Mouse (Mus musculus) heart, postnatal 14 days (tissue): ENCODE results near the gene B230219D22Rik. TPM values are rescaled to one million over a fixed set of nuclear protein-coding genes. Genes with fewer than 3 reads are reported as not detected.

Experiments used
- DNase-seq, 2 experiments: peaks; one replicate each; pipeline ENCODE4 v3.0.0; 2021 to 2022
- intact Hi-C: fragments of 180-260 bp; cut with DNase I; formaldehyde crosslinking; loops from one replicate; pipeline ENCODE4 v1.15.1; 2025
- total RNA-seq, 2 experiments: library from RNA; stranded (reverse); gene quantifications; 2 replicates each; pipeline ENCODE4 v1.2.3; 2021

B230219D22Rik gene
- total RNA-seq, 2 experiments from 2014 or later: 49.7 to 52.5 TPM

DNA sequence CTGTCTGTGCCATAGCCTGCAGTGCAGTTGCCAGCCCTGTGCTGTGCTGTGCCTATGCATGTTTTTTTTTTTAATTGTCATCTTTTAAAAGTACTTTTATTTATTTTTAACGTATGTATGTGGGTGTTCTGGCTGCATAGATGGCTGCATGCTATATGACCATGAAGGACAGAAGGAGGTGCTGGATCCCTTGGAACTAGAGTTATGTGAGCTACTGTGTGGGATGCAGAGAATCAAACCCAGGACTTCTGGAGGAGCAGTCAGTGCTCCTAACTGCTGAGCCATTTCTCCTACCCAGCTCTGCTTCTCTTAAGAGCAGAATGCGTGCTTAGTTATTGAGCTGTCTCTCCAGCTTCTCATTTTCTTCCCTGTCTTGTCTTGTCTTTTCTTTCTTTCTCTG, 29.1 kb downstream of the B230219D22Rik start:
- intact Hi-C loops: no loop called here
- no peak for DNase-seq

DNA sequence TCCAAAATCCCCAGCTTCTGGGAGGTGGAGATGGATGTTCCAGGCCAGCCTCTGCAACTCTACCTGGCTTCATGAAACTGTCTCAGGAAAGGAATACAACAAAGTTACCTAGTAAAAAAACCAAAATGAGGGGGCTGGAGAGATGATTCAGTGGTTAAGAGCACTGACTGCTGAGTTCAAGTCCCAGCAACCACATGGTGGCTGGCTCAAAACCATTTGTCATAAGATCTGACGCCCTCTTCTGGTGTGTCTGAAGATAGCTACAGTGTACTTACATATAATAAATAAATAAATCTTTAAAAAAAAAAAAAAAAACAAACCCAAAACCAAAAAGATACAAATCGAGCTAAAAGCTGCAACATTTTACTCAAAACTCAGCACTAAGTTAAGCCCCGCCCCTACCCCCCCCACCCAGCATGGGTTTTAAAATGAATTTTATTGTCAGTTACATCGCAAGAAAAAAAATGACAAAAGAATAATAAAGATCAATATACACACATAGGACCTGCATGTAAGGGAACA, 33.7 kb downstream of the B230219D22Rik start:
- intact Hi-C loops: loop anchor here (2.0 to 5.0 kb wide), 2 partner anchors 34 to 84 kb away; partner anchors contain the start of gene B230219D22Rik
- DNase-seq: peak in 1 of 2 experiments; percentile 13

DNA sequence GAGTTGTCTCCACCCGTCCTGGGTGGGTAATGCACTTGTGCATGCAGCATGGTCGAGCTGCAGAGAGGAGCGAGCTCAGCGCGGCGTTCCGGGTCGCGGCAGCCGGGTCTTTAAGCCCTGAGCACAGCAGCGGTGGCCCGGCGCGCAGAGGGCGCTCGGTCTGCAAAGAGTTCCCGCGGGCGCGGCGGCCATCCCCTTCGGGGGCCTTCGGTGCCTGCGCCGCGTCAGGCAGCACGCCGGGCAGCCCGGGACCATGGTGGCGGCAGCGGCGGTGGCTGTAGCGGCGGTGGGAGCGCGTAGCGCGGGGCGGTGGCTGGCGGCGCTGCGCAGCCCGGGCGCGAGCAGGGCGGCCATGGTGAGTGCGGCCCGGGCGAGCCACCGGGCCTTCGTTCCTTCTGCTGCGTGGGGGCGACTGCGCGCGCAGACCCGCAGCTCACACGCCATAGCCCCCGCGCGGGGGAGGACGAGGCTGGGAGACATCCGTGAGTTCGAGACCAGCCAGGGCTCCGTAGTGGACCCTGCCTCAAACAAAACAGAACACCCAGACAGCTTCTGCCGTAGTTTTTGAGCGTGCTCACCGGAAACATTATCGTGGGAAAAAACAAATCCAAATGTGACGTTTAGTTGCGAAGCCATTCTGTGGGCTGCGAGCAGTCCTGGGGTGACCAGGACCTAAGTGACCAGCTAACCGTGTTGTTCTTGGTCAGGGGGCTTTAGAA, 34.4 kb downstream of the B230219D22Rik start, which contains the start of gene Pcbd2:
Gene Pcbd2 (plus strand): TSS at position 249 of the 719 bp plus-strand sequence.
- peak; percentile 92 to 93 for DNase-seq
- intact Hi-C loops: loop anchor here (2.0 to 5.0 kb wide), 2 partner anchors 34 to 85 kb away; partner anchors contain the start of gene B230219D22Rik

DNA sequence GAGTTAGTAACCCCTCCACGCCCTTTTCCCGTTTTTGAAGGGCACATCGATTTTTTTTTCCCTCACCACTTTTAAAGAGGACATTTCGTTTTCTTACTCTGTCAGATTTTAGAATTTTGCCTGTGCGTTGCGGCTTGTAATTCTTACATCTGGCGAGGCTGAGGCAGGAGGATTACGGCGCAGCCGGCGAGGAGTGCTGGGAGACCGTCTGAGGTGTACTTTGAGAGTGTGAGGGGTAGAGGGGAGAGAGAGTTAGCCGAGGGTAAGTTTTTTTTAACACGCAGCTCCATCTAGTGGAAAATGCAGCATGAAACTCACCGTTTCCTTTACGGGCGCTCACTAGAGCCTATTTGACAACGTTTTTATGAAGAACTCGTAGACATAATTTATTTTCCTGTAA, 34.9 kb downstream of the B230219D22Rik start:
- intact Hi-C loops: loop anchor here (2.0 to 5.0 kb wide), 4 partner anchors 35 to 127 kb away; partner anchors contain the start of gene B230219D22Rik

DNA sequence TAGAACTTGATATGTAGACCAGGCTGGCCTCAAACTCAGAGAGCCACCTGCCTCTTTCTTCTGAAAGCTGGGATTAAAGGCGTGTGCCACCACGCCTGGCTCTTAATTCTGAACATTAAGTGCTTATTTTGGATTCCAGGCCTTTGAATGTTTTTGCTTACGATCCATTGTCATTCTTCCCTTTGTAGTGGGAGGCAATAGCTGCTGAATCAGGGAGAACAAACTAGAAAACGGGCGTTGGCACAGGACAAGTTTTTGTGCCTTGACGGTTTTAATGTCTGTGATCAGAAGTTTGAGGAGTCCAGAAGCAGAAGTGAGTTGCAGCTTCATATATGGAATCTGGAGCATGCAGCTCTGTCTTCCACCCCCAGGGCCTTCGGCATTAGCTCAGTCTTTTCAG, 37.8 kb downstream of the B230219D22Rik start:
- DNase-seq: no peak
- intact Hi-C loops: no loop called here

More for the DNA sequence above, 34.9 kb downstream of the B230219D22Rik start:
- DNase-seq: peak; percentile 66 to 68

DNA sequence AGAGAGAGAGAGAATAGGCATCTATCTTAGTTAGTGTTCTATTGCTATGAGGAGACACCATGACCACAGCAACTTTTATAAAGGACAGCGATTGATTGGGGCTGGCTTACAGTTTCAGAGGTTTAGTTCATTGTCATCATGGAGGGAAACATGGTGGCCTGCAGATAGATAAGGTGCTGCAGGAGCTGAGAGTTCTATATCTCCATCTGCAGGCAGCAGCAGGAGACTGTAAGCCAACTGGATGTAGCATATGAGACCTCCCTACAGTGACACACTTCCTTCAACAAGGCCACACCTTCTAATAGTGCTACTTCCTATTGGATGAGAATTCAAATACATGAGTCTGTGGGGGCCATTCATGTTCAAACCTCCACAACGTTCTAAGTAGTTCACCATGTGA, 39.2 kb downstream of the B230219D22Rik start:
- intact Hi-C loops: no loop called here
- no peak for DNase-seq

DNA sequence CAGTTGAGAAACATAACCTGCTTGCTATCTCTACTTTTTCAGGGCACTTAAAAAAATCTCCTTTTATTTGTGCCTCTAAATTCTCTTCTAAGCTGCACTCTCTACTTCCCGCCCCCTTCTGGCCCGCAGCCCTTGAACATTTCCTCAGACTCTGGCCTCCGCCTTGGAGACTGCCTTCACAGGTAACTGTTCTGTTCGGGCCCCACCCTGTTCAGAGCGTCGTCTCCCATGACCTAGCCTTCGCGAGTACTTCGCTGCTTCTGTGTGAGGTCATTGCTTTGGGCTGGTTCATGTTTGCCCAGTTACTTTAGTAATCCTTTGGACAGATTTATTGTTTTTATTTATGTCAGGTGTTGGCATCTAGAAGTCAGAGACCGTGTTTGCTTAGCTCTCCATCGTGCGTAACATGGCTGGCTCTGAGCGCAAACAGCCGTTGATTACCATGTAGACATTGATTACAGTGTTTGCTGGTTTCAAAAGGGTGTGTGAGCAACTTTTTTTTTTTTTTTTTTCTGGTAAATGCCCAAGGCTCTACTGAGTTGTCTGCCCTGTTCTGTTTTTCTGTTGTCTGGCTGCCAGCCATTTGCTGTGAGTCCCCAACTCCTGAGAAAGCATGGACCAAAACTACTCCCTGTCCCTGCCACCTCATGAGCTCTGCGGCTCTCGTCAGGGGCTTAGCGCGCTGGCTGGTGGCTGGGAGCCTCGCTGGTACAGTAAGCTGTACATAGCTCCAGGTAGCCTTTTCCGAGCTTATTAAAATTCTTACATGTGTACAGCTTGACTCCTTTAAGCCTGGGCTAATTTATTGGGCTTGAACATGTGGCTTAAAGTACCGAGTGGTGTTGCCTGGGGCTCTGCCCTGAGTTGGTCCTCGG, 40.9 kb downstream of the B230219D22Rik start:
- DNase-seq: no peak
- intact Hi-C loops: no loop called here

DNA sequence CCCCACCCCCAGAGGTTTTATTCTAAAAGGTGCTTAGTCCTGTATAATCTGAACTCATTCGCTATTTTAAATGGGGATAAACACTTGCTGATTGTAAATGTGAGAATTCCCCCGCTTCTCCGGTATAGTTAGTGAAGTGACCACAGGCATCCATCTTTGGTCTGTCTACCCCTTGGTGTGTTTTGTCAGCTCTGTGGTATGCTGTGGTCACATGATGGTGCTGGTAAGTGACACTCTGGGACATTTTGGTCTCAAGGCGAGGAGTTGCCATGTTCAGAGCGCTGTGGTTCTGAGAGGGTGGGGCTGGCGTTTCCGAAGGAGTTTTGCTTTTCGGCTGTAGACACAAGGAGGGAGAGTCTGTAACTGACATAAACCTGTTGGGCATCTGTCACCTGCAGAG, 45.0 kb downstream of the B230219D22Rik start:
- intact Hi-C loops: loop anchor here (5.0 kb wide), 1 partner anchor 224 kb away; no protein-coding TSS in a partner anchor
- no peak for DNase-seq

DNA sequence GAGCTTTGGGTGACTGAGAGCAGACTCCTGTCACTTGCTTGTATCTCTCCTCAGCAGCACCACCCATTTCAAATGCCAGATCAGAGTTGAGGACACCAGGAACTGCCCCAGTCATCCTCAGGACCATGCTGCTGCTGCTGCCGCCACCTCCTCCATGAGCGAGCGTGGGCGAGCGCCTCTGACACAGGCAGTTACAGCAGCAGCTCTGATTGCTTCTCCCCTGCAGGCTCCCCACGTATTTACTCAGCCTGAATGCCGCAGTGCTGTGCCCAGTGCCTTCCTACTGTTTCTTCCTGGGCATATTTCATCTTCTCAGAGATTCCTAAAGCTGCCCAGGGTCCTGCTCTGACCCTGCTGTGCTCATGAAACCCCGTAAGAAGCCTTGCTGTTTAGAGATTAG, 49.4 kb downstream of the B230219D22Rik start:
- intact Hi-C loops: no loop called here
- no peak for DNase-seq

Other genes starting within 250 kb of the B230219D22Rik start
- gene Grk6, start 248.1 kb upstream of the B230219D22Rik start, total RNA-seq: 10 to 100 TPM; 24.3 to 27.2 TPM
- 1 to 10 TPM in 1 of 2 experiments, under 1 TPM in 1; 0.81 to 1.6 TPM for gene Prr7, start 228.9 kb upstream of the B230219D22Rik start, total RNA-seq
- gene Dbn1, start 205.0 kb upstream of the B230219D22Rik start, total RNA-seq: 10 to 100 TPM; 27.0 to 27.3 TPM
- 10 to 100 TPM; 52.3 to 56.6 TPM for gene Pdlim7, start 179.4 kb upstream of the B230219D22Rik start, total RNA-seq
- gene Dok3, start 163.8 kb upstream of the B230219D22Rik start, total RNA-seq: 1 to 10 TPM; 1.9 to 2.3 TPM
- gene Ddx41, start 156.5 kb upstream of the B230219D22Rik start, total RNA-seq: 10 to 100 TPM; 14.4 to 14.8 TPM
- 10 to 100 TPM; 24.8 to 26.9 TPM for gene Fam193b, start 122.0 kb upstream of the B230219D22Rik start, total RNA-seq
- gene Tmed9, start 119.4 kb upstream of the B230219D22Rik start, total RNA-seq: 10 to 100 TPM; 83.3 to 89.3 TPM
- gene B4galt7, start 93.2 kb upstream of the B230219D22Rik start, total RNA-seq: 10 to 100 TPM; 10.0 to 11.4 TPM
- 10 to 100 TPM; 13.9 to 14.1 TPM for gene Caml, start 70.1 kb upstream of the B230219D22Rik start, total RNA-seq
- 10 to 100 TPM; 26.0 TPM for gene Ddx46, start 58.1 kb upstream of the B230219D22Rik start, total RNA-seq
- 10 to 100 TPM; 36.2 to 37.3 TPM for gene Txndc15, start 21.5 kb downstream of the B230219D22Rik start, total RNA-seq
- gene Pcbd2, start 34.2 kb downstream of the B230219D22Rik start, total RNA-seq: 10 to 100 TPM; 36.3 to 37.4 TPM
- under 1 TPM in 1 of 2 experiments, not detected in 1; 0.22 TPM for gene Catsper3, start 91.4 kb downstream of the B230219D22Rik start, total RNA-seq
- gene Pitx1, start 143.1 kb downstream of the B230219D22Rik start, total RNA-seq: not detected